Mouse (Mus musculus): Measurements from ENCODE around the gene Spag16. TPM values are rescaled to one million over a fixed set of nuclear protein-coding genes. Genes with fewer than 3 reads are reported as not detected.
"Not testable (repeated sequence)": the region's sequence is repeated elsewhere in the genome, so short reads cannot be mapped to it uniquely, and the experiment has no call there.

Gene Spag16
- not detected for total RNA-seq (2021)
- long read RNA-seq, experiment 1, partial matches to known transcripts: 0 of 1 reads
- long read RNA-seq, experiment 1, other reads (novel, unspliced or antisense): 1 of 1 reads
- long read RNA-seq, experiment 2: 0 reads

DNA sequence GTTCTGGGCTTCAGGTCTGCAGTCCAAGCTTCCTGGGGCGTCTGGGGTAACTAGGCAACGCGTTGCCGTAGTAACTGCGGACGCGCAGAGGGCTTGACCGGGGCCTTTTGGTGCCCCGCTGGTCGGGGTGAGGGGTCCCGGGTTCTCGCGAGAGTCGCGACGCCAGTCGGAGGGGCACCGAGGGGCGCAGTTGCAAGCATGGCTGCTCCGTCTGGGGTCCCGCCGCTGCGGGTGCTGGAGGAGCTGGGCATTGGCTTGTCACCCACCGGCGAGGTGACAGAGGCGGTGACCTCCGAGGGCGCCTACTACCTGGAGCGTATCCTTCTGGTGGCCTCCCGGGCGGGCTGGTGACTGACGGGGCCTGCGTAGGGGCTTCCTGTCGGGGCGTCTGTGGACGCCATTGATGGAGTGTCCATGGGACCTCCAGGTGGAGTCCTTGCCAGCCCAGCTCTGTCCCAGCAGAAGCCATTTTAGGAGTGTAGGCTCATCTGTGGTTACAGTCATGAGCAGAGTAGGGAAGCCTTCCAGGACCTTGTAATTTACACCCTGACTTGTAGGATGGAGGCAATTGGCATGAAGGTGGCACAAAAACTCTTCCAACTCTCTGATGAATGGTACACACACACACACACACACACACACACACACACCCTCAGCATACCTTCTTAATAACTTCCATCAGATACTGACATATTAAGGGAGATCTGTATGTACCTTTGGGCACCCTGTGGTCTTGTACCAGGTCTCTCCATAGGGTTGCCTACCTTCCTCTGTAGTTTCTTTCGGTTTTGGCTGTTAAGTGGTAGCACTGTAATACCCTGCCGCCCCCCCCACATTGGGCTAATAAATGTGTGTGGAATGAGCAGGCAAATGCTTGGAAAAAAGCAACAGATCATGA is at the start of gene Spag16:
Gene Spag16 (plus strand): TSS at position 165 of the 898 bp plus-strand sequence.
- DNase-seq: no peak

DNA sequence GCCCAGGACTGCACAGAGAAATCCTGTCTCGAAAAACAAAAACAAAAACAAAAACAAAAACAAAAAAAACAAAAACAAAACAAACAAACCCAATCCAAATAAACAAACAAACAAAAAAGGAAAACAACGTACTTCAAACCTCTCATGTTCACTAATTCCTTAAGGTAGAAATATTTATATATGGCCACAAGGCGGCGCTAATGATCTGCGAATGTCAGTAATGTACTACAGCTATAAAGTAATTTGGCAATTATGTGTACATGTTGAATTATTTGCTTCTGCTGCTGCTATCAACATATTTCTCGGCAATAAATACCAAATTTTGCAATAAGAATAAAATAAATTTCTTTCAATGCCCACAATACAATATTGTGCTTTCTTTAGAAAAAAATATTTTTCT is 41.6 kb upstream of the Spag16 start:
- DNase-seq: no peak

DNA sequence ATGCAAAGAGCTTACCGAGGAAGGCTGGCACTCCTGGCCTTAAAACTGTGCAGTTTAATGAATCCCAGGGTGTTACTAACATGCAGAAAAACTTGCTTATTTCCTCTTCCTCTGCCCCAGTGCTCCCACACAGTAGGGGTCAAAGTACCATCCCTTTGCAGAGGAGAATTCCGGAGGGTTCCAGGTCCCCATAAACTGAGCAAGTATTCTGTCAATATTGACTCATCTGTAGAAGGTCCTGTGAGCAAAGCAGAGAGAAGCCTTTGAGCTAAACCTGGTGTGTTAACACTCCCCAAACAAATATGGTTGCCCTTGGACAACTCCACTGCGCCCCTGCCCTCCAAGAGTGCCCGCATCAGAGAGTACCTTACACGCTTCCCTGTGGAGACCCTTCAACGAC is 40.1 kb upstream of the Spag16 start:
- no peak for DNase-seq

DNA sequence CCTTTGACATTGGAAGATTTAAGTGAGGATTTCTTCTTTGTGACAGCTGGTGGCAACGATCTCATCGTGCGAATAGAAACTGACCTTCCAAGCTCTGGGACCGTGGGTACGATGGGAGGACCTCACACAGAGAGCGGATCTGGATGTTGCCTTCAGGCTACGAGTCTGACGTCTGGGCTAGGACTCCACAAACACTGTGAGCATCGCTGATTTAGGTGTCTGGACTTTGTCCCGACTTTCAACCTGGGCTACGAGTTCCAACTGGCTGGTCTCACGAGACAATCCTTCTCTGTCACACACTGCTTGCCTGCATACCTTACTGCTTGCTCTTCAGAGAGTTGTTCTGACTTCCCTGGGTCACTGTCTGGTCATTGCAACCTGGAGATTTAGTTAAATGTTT is 39.4 kb upstream of the Spag16 start:
- no peak for DNase-seq

DNA sequence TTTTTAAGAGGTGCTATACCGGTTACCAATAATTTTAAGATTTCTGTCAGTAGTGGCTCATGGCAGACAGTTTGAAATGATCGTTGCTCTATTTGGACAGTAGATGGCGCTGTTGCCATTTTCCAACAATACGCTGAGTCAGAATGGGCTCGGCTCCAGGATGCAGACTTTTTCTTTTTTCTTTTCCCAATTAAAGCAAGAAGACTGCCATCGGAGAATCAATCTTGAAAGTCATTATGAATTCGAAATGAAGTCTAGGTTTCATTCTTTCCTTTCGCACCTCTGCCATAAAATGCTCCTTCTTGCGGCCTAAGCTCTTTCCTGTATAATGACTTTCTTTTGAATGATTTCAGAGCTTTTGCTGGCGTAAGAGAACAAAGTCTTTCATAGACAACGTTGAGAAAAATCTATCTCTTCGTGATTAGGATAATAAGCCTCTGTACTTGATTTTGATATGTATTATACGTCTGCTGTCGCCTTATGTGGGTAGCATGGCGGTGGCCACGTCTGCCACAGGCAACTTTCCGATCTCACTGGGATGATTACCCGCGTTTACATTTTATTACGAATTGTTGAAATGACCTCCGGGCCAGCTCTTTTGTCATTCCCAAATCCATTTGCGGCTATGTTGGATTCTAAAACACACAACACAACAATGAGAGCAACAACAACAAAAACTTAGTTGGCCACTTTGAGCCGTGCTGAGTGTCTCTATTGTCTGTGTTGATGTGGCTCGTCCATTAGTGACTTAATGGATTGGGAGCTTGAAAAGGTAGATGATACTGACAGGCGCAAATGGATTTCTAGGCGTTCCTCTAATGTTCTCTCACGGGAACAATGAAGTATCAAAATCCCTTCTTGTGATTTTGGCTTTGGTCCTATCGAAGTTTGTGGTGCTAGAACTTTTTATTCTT is 36.2 kb upstream of the Spag16 start:
- peak; percentile 13 for DNase-seq

DNA sequence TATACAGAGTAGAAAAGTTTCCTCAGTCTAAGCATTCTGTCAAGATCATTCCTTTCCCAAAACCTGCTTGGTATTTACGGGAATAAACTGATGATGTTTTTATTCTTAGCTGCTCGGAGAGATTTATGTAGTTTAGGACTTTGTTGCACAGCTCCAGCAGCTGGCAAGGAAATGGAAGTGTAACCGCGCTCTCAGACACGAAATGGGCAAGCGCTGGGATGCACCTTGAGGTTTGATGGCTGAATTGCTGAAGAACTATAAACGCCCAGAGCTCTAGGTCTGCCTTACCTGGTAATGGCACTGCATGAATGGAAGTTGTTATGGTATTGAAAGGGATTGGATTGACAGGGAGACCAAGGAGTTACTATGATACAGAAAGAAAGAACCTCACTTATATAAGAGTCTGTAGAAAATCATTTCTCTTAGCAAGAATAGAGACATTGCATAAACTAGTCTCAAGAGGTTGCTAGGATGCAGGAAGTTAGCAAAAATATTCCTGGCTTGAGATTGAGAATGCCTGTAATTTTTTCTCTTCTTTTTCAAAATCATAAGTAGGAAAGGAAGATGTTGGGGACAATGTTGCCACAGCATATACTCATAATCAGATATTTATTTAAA is 27.7 kb upstream of the Spag16 start:
- no peak for DNase-seq

DNA sequence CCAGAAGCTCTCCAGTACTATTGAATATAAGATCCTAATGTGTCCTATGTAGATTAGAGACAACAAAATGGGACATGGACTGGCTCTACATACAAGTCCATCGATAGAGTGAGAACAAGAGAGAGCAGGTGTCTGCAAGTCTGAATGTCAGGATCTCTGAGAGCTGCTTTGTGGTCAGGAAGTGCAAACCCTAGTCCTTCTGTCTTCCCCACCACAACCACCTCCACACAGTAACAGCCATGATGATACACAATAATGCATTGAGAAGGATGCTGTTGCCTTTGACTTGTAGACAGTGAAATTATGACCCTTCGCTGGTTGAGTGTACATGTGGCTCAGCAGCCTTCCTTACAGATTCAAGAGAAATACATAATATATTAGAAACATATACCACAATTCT is 16.6 kb upstream of the Spag16 start:
- no peak for DNase-seq

DNA sequence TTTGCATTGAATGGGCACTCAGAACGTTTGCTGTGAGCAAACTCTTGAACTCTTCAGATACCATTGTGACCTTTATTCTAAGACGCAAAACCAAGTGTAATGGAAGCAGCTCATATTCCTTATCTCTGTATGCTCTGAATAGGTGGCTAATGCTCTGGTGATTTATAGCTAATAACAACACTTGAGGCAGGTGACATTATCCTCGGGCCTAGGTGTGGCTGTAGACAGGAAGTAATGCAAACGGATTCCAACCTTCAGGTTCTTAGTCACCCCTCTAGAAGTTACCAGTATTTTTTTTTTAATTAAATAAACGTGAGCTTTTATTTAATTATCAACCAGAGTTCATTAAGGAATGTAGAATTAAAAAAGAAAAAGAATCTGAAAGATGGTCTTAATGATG is 1.1 kb upstream of the Spag16 start:
- DNase-seq: not testable (repeated sequence)

DNA sequence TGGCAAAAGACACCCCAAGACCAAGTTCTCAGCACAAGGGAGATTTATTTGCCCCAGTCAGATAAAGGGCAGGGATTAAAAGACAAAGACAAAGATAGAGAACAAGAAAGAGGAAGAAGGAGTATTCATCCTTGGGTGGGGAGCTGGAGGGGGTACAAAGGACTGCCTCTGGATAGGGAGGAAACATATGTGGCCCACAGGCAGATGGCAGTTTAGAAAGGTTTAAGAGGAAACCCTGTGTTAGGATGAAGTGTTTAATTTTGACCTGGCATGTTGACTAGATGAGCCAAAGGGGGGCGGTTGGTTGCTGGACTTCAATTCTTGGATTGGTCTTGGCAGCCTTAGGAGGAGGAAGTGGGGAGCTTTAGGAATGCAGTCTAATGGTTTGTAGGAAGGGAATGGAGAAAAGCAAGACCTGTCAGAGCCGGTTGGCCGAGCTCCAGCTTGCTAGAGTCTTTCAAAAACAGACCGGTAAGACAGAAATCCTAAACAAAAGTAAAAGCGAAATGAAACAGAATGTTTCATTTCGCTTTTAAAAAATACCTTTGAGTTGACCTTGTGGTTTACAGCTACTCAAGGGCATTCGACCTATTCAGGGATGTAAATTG is 2.2 kb downstream of the Spag16 start:
- no peak for DNase-seq

DNA sequence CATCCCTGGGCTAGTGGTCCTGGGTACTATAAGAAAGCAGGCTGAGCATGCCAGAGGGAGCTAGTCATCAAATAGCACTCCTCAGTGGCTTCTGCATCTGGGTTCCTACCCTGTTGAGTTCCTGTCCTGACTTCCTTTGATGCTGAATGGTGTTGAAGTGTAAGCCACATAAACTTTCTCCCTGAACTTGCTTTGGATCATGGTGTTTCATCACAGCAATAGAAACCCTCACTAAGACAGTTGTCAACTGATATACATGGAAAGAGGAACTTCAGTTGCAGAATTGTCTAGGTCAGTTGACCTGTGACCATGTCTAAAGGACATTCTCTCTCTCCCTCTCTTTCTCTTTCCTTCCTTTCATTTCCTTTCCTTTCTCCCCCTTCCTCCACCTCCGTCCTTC is 3.8 kb downstream of the Spag16 start:
- no peak for DNase-seq

DNA sequence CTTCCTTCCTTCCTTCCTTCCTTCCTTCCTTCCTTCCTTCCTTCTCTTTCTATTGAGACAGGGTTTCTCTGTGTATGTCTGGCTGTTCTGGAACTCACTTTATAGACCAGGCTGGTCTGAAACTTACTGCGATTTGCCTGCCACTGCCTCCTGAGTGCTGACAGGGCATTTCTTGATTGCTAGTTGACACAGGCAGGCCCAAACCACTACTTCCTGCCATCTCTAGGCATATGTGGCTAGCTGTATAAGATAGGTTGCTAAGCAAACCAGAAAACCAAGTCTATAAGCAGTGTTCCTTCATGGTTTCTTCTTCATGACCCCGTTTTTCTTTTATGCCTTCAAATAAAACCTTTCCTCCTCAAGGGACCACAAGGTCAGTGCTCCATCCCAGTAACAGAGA is 4.2 kb downstream of the Spag16 start:
- DNase-seq: no peak

DNA sequence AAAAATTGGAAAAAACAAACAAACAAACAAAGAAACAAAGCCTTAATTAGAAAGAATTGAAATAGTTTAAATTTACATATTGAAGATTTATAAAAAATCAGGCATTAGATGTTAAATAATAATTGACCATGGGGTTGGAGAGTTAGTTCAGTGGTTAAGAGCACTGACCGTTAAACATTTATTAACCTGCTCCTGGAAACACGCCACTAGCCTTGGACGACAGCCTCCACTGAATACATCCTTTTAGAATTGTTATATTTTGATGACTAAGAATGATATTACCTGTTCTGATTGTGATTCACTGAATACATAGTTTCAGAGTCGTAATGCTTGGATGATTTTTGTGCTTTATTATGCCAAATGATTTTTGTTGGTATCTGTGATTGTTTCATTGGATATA is 6.7 kb downstream of the Spag16 start:
- not testable (repeated sequence) for DNase-seq

DNA sequence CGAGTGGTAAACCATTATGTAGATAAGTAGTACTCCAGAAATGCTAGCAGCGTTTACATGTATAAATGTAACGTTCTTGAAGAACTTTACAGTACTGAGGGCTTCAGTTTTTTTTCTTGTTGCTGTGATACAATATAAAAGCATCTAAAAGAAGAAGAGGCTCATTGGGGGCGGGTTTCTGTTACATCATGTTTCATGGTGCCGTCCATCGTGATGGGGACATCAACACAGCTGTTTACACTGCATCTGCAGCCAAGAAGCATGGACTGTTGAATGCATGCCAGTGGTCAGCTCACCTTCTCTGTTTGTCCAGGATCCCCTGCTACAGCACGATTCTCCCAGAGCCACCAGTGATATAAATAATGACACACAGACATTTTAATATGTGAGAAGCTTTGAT is 26.7 kb downstream of the Spag16 start:
- DNase-seq: no peak

DNA sequence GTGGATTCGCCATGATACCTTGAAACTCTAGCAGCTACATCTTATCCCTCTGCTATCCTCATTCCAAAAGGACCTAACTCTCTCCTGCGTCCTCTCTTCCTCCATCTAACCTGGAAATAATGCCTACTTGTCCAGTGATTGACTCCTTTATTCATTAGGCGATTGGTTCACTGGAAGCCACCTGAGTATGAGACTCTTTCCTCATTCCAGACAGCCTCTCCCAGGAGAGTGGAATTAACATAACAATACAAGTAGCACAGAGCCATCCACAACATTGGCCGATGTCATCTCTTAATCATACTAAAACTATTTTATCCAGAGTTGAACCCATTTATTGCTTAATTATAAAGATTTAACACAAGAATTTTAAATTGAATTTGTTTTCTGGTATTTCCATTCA is 41.0 kb downstream of the Spag16 start:
- DNase-seq: no peak

DNA sequence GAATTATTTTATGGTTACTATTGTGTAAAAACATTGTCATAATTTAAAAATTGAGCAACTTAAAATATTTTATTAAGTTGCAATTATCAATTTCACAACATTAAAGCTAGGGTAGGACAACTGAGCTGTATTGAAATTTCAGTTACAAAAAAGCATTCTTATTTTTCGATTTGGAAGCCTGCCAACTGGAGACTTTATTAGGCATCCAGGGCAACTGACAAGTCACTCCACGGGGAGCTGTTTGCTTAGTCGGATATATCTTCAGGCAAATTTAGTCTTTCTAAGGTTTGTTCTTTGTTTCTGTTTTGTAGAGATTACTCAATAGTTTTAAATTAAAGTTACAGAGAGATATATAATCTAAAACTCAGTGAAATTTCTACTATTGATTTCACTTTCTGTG is 129.8 kb downstream of the Spag16 start:
- no peak for DNase-seq

DNA sequence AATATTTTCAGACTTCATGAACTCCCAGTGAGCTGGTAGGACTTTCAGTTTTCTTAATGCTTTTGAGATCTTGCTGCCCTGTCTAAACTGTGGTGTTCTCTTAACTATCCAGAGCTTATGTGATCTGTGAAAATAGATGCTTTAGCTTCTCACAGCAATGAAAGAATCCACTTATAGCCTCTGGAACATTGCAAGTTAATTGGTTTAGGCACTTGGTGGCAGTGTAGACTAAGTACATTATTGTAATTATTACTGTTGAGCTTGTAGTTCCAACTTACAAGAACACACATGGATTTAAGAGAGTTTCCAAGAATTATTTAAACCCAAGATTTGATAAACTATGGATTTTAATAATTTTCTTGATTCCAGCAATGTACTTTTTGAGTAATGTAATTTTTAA is 170.1 kb downstream of the Spag16 start:
- no peak for DNase-seq

DNA sequence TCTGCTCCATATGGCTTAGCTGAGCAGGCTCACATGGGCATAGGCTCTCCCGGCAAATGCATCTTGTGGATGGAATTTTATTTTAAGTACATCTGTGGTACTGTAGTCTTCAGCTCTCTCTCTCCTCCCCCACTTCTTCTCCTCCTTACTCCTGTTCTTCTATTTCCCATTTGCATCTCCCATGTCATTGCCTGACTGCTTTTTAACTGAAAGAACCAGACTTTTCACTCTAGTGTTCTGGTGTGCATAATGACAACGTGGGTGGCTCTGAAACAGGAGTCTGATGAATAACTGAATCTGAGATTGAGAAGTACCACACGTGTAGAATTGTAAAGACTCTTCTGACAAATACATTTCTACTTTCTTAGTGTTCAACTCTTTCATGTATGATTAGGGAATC is 186.2 kb downstream of the Spag16 start:
- DNase-seq: no peak

DNA sequence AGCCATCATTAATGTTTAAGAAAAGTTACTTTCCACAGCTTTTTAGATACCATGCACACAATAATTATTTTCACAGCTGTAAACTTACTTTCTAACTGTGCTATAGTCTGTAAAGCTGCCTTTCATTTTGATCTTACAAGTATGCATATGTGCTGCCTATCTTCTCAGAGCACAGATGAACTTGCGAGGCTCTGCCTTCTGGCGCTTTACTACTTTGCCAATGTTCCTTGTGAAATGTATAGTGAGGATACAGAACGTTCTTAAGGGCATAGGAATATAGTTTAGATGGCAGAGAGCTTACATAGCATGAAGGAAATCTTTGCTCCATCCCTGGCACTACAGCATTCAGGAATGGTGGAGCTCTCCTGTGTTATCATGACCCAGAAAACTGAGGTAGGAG is 210.6 kb downstream of the Spag16 start:
- DNase-seq: no peak

DNA sequence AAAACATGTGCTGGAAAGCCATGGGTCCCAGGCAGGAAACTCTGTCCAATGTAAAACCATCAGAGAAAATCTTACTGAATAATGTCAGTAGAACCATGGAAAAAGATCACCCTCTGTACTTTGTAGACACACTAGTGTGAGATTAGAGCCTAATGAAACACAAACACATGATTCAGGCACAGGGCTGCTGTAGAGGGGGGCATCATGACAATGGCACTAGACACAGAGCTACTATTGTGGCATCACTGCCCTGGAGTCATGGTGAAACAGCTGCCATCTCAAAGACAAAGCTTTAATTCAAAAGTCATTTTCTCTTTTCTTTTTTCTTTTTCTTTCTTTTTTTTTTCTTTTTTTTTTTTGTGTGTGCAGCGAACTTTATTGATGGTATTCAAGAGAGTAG is 240.6 kb downstream of the Spag16 start:
- DNase-seq: no peak

DNA sequence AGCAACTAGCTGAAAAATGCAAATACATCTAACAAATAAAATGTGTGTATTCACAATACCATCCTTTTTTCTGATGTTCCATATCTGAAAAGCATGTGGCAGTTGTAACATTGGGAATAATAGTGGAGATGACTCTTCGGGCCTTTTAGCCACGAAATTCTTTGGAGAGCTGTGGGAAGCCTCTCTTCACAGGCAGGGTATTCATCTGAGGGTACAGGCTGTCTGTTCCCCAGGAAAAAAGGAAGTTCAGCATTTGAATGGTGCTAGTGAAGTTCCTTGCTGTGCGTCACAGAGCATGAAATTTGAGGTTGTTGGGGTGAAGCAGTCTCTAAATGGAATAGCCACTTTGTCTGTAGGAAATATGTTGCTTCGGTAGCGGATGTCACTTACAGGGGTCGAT is 246.7 kb downstream of the Spag16 start:
- no peak for DNase-seq

DNA sequence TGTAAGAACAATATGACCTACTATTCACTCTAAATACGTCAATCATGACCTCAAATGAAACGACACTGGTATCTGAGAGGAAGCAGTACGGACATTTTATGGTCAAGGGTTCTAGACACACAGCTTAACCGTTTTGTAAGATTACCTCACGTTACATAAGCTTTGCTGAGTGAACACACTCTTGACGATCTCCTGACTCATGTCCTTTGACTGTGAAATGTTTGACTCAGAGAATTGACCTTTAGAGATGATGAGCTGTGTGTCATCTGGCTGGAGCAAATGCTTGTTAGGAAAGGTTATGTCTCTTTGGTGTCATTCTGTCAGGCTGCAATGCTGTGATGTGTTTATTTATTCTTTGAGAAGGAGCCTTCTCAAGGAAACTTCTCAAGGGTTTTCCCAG is 252.0 kb downstream of the Spag16 start:
- no peak for DNase-seq

DNA sequence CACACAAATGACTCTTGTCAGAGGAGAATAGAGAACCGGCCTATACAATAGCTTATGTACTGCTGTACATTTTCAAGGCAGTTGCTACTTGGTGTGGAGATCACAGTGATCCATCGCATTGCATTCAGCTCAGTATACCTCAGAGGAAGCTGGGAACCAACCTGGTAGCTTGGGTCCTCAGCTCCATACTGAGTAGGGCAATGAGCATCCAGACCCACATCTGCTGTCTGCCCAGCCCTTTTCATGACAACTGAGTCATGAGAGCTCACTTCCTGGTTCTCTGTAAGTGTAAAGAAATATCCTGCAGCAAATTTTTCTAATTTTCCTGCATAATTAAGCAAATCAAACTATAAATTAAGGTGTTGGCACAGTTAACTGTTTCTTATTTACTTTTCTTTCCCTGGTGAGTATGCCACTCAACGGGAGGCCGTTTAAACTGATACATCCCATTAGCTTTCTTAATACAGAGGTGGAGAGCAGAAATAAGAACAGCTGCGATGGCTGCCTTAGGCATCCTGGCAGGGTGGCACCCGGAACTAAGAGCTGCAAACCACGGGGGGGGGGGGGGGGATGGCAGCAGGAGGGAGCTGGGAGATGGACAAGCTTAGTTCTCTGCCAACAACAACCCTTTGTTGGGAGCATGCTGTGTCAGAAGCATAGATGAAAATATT is 255.6 kb downstream of the Spag16 start:
- no peak for DNase-seq

Data from gastrocnemius, postnatal 25 days (tissue).